Mouse (Mus musculus) embryonic fibroblast, embryonic 13.5 days (primary cell): Measurements from ENCODE around the gene Ccl17. TPM values are rescaled to one million over a fixed set of nuclear protein-coding genes. Genes with fewer than 3 reads are reported as not detected.

Experiments
- H3K27ac ChIP-seq: 2 replicates; pipeline ENCODE4 v1.5.1; 2012; ENCODE audit warnings: low read length, control low read depth, inconsistent platforms; ENCODE audit not compliant: insufficient read depth
- H3K4me1 ChIP-seq: 2 replicates; pipeline ENCODE4 v1.6.1; 2011; ENCODE audit warnings: low read length; ENCODE audit not compliant: control insufficient read depth, insufficient read depth
- H3K4me3 ChIP-seq: 2 replicates; pipeline ENCODE4 v1.5.1; 2011; ENCODE audit warnings: mild to moderate bottlenecking, control low read depth, low read length; ENCODE audit not compliant: insufficient read depth
- CTCF ChIP-seq: IDR thresholded peaks from 2 replicates; pipeline ENCODE4 v1.5.1; 2011; ENCODE audit warnings: mild to moderate bottlenecking, control low read depth, low read length, moderate library complexity, borderline replicate concordance; ENCODE audit not compliant: insufficient read depth
- POLR2A ChIP-seq: IDR thresholded peaks from 2 replicates; pipeline ENCODE4 v1.6.1; 2011; ENCODE audit warnings: low read depth, mild to moderate bottlenecking, control low read depth, low read length, moderate library complexity
- polyA plus RNA-seq: library from polyadenylated mRNA; stranded (reverse); fragments of >200 nt; gene quantifications from 2 replicates; pipeline ENCODE4 v1.2.4, GENCODE M21; 2011; ENCODE audit warnings: low read depth; ENCODE audit not compliant: missing spikeins, insufficient read length

The Ccl17 gene
- polyA plus RNA-seq: not detected in 2 replicates

DNA sequence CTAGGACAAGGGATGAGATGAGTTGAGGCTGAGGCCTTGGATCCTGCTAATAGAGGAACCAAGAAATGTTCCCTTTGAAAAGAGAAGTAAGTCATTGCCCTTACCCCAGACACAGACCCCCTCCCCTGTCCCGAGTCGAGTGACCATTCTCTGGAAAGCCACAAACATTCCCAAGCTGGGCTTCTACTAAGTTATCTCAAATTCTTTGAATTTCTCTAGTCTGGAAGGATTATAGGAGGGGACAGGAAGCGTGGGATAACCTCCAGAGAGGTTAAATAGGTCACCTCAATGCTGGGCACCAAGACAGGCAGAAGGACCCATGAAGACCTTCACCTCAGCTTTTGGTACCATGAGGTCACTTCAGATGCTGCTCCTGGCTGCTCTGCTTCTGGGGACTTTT is at the start of gene Ccl17:
TSS of gene Ccl17 (plus strand) at position 301 of the 400 bp plus-strand sequence.
- no peak within 1 kb of the TSS for H3K4me3 ChIP-seq
- H3K4me1 ChIP-seq: no peaks in the 10 kb centered on the region; the same call in 1 of the 2 replicates
- TF ChIP-seq CTCF: no peak
- no peak for TF ChIP-seq POLR2A
- no peak within 1 kb of the TSS for H3K27ac ChIP-seq

DNA sequence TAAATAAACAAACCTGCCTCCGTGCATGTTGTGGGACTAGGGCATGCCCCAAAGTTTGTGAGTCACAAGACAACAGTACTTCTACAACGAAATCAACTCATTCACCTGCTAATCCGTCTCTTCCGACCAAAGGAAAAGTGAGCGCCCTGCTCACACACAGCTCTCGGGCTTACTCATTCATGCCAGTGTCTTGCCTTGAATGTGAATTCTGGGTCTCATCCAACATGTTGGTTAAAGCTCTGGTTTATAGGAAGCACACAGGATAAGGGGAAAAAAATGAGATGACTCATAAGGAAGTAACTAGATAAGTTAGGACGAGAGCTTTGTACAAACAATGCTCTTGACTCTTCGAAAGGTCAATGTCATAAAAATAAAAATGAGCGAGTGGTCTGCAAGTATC is 43.2 kb upstream of the Ccl17 start:
- H3K27ac ChIP-seq: no peak overlapping the region
- no peak overlapping the region for H3K4me3 ChIP-seq
- H3K4me1 ChIP-seq: peaks cover 3% of the 10 kb centered on the region; the same call in 1 of the 2 replicates
- no peak for TF ChIP-seq POLR2A
- no peak for TF ChIP-seq CTCF

DNA sequence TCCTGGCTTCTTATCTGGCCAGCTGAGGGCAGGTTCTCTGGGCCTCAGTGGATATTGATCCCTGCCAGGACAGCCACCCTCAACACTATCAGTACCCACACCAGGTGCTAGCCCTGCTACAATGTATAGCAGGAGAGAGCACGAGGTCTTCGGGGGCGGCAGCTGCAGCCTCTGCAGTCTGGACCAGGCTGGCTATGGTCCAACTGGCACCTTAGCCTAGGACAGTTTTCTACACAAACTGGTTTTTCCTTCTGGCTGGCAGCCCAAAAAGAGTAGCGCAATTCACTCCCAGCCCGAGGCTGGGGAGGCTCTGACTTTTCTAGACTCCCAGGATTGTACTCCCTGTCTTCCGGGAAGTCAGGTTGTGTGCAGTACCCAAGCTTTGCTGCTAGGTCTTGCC is 39.3 kb upstream of the Ccl17 start:
- TF ChIP-seq POLR2A (no peak), CTCF (no peak)
- H3K4me1 ChIP-seq: peaks cover 11% of the 10 kb centered on the region; the same call in 1 of the 2 replicates
- no peak overlapping the region for H3K27ac ChIP-seq
- no peak overlapping the region for H3K4me3 ChIP-seq

DNA sequence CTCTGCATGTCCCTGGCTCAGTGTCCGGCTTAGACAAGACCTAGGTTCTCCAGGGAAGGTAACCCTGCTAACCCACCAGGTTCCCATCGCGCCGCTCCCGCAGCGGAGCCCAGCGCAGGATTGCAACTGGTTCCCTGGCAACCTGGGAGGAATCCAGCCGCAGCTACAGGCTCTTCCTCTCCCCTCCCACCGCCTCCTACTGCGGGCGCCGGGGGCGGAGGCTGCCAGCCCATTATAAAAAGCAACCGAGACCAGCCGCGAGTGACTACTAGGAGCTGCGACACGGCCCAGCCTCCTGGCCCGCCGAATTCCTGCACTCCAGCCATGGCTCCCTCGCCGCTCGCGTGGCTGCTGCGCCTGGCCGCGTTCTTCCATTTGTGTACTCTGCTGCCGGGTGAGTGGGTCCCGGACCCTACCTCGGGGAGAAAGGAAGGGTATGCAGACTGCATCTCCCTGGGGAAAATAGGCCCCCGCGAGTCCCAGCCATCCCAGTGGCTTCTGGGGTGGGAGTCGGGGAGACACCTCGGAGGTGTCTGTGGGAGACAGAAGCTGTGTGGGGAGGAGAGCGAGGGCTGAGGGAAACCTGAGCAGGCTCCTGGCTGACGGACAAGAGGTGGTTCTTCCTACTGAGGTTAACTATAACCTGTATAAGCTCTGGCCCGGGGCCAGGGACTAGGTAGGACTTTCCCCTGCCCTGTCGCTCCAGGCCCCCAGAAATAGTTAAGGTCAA is 38.1 kb upstream of the Ccl17 start, which contains the start of gene Cx3cl1:
TSS of gene Cx3cl1 (plus strand) at position 69 of the 730 bp plus-strand sequence.
- Histone ChIP-seq H3K27ac (no peak within 1 kb of the TSS), H3K4me1 (peaks cover 12% of the 10 kb centered on the region), H3K4me3 (peak within 1 kb of the TSS; percentile 59)
- no peak for TF ChIP-seq CTCF
- TF ChIP-seq POLR2A: peak; percentile 97

DNA sequence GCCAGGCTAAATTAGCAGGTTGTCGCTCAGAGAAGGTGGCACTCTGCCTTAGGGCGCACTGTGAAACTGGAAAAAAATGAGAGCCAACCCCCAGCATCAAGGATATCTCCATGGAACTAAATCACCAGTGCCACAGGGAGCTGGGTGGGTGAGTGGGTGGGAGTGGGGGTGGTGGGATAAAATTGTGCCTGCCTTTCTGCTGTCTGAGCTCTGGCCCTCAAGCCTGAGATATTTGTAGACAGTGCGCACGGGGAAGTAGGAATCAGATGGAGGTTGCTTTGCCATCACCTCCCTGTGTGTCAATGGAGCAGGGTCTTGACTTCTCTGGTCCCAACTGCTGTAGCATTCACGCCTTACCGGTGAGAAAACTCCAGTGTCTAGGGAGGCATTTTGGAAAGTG is 37.2 kb upstream of the Ccl17 start:
- TF ChIP-seq POLR2A (no peak), CTCF (no peak)
- peak overlapping the region; percentile 59; the same call in 1 of the 2 replicates for H3K4me3 ChIP-seq
- H3K27ac ChIP-seq: no peak overlapping the region

DNA sequence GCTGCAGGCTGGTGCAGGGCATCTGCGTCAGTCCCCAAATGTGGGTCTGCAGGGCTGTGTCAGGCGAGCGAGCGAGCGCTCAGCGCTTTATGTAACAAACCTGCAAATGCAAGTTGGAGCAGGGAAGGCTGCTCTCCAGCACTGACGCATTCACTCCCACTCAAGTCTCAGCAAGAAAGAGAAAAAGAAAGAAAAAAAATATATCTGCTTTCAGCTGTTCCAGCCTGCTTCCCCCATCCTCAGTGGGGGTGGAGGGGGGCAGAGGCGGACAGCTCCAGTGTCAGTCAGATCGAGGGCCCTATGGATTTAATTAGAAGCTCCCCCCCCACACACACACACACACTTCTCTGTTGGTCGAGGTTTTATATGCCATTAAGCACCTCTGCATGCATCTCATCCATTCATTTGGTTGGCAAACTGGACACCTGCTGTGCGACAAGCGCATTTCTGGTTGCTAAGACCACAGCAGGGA is 36.5 kb upstream of the Ccl17 start:
- TF ChIP-seq CTCF (no peak), POLR2A (no peak)
- H3K27ac ChIP-seq: no peak overlapping the region
- H3K4me1 ChIP-seq: peaks cover 16% of the 10 kb centered on the region
- H3K4me3 ChIP-seq: no peak overlapping the region

More for the DNA sequence above, 37.2 kb upstream of the Ccl17 start:
- peaks cover 12% of the 10 kb centered on the region for H3K4me1 ChIP-seq

DNA sequence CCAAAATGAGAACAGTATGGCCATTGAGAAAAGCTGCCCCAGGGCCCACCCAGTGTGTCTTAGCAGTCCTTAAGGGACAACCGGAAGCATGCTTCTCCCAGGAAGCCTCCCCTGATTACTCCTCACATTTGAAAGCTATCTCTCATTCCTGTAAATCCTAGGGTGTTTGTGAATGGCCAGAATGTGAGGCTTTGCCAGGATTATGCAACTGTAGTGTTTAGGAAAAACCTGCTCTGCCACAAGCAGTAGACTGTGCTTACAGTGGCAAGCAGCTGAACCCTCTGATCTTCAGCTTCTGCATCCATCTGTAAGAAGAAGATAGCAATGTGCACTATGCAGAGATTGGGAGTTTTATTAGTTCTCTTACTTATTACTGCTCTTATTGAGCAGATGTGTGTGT is 35.7 kb upstream of the Ccl17 start:
- TF ChIP-seq POLR2A (no peak), CTCF (no peak)
- H3K4me3 ChIP-seq: no peak overlapping the region
- no peak overlapping the region for H3K27ac ChIP-seq
- peaks cover 17% of the 10 kb centered on the region for H3K4me1 ChIP-seq

DNA sequence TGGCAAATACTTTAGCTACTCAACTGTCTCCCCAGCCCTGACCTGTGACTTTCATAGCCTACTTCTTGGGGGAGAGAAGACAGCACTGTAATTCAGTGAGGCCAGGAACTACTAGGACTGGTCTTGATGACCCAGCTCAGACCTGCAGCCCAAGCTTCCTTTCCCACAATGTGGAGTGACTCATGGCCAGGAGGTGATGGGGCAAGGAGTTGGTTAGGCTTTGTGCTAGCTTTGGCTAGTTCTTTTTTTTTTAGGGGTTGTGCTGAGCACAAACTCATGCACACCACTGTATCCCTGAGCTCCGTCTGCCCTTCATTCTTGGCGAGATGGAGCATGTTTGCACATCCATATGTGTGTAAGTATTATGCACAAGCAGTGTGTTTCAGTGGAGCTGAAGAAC is 33.9 kb upstream of the Ccl17 start:
- TF ChIP-seq CTCF: no peak
- TF ChIP-seq POLR2A: no peak
- Histone ChIP-seq H3K4me1 (peaks cover 17% of the 10 kb centered on the region), H3K27ac (no peak overlapping the region), H3K4me3 (no peak overlapping the region)

DNA sequence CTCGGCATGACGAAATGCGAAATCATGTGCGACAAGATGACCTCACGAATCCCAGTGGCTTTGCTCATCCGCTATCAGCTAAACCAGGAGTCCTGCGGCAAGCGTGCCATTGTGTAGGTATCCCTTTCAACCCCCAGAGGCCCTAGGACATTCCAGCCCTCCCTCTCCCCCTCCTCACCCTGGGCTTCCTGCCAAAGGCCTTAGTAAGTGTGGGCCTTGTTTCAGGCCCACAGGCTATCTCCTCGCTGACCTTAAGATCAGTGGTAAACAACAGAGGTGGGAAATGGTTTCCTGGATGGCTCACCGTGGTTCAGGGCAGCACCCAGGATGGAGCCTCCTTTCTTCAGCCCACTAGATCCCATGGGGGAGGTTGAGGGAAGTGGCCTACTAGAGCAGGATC is 32.2 kb upstream of the Ccl17 start:
- Histone ChIP-seq H3K4me3 (no peak overlapping the region), H3K4me1 (peaks cover 12% of the 10 kb centered on the region), H3K27ac (no peak overlapping the region)
- TF ChIP-seq CTCF: no peak

DNA sequence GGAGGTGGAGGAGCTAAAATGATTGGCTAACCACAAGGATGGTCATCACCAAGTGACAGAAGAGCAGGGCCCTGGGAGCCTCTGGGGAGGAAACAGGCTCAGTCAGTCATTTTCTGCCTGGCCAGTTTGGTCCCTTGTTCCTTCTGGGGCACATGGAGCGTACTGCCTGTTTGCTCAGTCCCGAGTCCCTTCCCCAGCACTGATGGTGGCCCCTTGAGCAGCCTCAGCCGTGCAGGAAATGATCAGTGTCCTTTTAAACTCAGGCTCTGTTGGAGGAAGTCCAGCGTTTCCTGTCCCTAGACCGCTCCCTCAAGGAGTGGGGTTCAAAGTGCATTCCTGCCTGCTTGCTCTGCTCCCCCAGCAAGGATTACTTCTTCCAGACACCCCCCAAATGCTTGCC is 31.8 kb upstream of the Ccl17 start:
- Histone ChIP-seq H3K4me3 (no peak overlapping the region), H3K4me1 (peaks cover 12% of the 10 kb centered on the region), H3K27ac (no peak overlapping the region)
- TF ChIP-seq POLR2A: no peak
- TF ChIP-seq CTCF: no peak
